Mouse (Mus musculus) T-helper 1 cell (primary cell): ENCODE results near the gene Wwtr1.

ENCODE experiments used
- in situ Hi-C: fragments of 300-600 bp; cut with MboI, MseI; formaldehyde crosslinking; loops from one replicate; pipeline ENCODE4 v1.15.1; 2025; ENCODE audit warnings: high pct_unique_total_duplicates

Gene Wwtr1

DNA sequence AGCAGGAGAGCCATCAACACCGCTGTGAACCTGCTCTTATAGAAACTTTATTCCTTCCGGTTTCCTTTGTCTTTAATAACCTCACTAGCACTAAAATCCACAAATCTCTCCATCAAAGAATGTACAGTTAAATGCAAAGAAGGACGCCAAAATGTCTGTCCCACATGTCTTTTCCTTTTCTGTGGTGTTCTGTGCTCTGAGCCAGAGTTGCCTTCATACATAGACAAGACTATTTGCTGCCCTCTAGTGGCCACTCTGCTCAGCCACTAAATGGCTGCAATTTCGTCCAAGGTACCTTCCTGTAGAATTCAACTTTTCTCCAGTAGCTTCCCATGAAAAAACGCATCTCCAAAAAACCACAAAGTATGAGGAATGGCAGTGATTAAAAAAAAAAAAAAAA, 127.3 kb downstream of the Wwtr1 start:
- in situ Hi-C loops = no loop called here

DNA sequence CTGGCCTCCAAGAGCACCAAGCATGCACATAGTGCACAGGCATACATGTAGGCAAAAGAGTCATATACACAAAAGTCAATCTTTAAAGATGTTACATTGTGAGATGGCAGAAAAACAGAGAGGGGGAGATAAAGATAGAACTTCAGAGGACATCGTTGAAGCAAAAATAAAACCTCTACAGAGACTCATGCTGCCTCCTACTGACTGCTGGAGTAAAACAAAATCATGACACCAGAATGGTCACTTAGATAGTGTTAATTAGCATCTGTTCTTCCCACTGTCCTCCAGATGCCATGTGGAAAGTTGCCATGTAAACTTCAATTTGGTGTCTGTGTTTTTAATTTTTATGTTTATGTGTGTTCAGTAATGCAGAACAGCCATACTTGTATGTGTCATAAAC, 127.8 kb downstream of the Wwtr1 start:
- in situ Hi-C loops = no loop called here

DNA sequence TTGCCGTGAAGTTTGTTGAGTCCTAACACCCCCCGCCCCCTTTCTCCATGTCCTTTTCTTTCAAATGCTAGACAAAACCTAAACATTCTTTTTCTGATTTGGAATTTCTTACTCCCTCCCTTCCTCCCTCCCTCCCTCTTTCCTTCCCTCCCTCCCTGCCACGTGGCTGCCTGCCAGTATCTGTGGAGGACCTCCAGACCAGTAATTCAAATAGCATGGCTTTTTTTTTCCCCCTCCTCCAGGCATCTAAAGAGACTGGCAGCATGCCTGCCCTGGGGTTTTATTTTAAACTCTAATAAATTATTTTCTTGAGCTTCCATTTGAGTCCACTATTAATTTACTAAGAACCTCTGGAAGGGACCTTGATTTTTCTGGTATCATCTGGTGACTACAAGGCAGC, 130.0 kb downstream of the Wwtr1 start:
- in situ Hi-C loops = no loop called here

DNA sequence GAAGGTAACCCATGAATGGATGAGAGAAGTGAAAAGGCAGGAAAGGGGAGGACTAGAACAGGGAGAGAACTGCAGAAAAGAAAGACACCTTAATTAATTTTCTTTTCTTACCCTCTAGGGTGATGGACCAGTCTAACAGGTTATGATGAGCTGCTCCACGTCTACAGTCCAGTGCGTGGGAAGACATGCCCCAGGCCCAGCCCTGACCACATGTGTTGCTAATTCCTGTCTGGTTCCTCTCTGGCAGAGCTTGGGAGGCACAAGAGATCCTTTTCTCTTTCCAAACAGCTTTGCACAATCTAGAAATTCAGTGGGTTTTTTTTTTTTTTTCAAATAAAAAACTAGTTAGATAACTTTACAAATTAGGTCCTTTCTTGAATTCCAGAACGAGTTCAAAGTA, 134.8 kb downstream of the Wwtr1 start:
- in situ Hi-C loops = no loop called here

DNA sequence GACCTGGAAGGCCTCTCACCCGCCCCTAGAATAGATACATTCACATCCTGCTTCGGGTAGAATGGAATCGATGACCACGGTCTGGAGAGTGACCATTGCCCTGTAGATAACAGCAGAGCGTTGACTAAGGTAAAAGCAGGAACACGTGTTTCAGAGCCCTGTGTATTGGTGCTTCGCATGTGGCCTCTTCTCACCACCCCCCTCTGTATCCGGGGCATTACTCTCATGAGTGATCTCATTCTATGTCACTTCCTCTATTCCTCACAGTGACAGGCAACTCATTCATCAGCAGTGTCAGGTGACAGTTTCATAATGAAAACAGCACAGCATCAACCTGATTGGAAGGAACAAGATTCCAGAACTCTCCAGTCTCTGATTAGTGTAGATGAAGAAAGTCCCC, 140.3 kb downstream of the Wwtr1 start:
- in situ Hi-C loops = no loop called here

DNA sequence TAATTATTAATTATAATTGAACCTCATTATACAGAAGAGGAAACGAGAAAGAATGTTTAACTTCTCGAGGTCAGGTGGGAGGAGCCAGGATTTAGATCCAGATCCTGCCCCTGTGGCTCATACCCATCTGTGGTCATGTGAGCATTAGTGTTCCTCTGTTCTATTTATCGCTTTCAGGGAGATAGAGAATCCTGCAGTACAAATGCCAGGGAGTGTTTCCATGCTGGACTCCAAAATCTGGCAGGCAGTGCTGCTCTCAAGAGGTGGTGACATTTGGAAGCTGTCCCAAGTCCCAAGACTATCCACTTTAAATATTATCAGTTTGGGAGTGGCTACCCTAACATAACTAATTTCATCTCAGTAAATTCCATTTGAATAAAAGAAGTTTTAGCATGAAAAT, 144.0 kb downstream of the Wwtr1 start:
- in situ Hi-C loops = no loop called here

DNA sequence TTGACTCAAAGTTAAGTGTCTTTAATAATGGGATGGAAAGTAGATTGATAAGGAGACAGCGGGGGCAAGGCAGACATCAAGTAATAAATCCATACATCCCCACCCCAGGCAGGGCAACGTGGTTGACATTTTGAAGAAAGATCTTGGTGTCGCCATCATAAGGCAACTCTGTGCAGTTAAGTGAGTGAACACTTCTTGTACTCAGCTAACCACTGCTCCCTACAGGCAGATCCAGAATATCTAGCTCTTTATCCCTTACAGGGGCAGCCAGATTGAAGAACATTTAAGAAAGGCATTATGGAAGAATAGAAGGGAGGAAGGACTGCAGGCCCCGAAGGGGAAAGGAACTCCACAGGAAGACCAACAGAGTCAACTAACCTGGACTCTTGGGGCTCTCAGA, 146.2 kb downstream of the Wwtr1 start:
- in situ Hi-C loops = no loop called here

DNA sequence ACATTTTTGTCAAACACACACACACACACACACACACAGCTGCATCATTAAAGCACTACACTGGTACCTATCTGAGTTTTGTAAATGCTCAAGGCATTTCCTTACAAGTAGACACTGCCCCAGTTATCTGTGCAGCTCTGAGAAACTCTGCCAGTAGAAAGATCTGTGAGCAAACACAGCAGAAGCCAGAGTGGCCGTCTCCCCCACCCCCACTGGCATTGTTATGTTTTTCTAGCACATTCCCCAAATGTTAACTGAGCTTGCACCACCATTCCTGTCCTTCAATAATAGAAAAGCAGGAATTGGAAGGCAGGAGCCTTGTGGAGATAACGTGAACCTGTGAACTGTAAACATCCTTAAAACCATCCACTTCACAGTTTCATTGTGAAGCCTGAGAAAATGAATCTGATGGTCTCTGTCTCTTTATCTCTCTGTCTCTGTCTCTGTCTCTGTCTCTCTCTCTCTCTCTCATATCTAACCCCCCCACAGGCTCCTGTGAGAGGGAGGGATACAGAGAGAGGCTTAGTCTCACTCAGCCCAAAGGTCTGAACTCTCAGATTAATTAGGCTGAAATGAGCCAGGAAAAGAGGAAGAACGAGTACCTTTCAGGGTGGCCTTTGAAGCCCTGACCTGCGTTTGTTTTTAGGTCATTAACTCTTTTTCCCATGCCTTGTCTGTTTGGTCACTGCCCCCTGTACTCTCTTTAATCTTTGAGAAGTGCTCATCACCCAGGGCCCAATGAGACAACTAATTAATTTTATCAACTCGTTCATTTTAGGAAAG, 146.8 kb downstream of the Wwtr1 start:
- in situ Hi-C loops = no loop called here

DNA sequence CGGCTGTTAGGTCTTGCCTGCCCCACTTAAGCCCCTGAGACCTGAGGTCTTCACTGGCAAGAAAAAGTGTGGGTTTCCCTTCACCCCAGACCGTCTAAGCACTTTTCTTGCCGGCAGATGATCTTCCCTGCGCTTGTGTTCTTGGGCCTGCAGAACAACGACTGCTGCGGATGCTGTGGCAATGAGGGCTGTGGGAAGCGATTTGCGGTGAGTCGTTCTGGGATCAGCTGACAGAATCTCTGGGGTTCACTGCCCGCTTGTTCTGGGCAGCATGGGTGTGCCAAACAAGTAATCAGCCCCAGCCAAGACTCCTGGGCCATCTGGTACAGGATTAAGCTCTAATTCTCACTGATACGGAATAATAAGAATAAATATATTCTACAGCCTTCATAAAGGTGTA, 149.4 kb downstream of the Wwtr1 start:
- in situ Hi-C loops = no loop called here

DNA sequence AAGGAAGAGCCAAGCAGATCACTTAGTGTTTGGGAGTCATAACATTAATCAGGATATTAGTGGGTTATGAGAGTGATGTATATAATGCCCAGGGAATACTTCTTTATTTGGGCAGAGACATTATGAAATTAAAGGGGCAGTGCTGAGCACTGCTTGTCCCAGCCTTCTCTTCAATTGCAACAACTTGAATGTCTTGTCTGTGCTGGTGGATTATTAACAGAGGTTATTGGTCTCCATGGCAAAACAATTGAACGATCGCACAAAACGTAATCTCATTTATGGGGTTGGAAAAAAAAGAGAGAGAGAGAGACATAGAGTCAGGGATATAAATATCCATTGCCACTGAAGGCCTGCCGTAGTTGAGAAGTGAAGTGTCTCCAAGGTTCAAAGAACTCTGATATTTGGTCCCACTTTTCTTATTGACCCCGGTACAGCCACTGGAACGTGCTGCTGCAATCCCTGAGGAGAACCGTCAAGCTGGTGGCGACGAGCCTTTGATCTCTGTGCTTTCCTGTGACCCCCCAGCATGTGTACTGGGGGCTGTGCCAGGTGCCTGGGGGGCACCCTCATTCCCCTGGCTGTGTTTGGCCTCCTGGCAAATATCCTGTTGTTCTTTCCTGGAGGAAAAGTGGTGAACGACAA, 150.5 kb downstream of the Wwtr1 start, which contains the start of gene Tm4sf4:
TSS of gene Tm4sf4 (plus strand) at position 226 of the 642 bp plus-strand sequence.
- in situ Hi-C loops = no loop called here

DNA sequence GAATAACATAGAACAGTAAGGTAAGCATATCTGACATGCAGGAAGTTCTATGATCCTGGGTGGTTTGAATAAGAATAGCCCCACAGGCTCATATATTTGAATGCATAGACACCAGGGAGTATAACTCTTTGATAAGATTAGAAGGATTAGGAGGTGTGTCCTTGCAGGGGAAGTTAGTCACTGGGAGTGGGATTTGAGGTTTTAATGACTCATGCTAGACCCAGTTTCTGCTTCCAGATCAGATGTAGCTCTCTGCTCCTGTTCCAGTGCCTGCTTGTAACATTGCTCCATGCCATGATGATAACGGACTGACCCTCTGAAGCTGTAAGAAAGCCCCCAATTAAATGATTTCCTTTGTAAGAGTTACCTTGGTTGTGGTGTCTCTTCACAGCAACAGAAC, 155.1 kb downstream of the Wwtr1 start:
- in situ Hi-C loops = loop anchor here (25.0 kb wide), 1 partner anchor 1383 kb away; no protein-coding TSS in a partner anchor

DNA sequence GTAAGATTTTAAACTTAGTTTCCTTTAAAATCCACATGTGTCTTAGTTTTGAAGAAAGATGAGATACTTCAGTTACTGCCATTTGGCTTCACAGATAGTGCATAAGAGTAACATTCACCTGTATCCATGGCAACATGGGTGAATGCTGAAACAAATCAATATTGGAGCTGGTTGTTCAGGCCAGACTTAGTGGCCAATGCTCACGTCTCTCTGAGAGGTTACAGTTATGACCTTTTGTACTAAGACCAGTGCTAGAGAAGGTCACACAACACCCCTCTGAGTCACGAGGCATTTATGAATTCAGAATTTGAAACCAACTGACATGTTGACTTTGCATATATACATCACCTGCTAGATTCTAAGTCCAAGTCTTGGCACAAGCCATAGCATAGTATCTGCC, 155.5 kb downstream of the Wwtr1 start:
- in situ Hi-C loops = loop anchor here (25.0 kb wide), 1 partner anchor 1383 kb away; no protein-coding TSS in a partner anchor

DNA sequence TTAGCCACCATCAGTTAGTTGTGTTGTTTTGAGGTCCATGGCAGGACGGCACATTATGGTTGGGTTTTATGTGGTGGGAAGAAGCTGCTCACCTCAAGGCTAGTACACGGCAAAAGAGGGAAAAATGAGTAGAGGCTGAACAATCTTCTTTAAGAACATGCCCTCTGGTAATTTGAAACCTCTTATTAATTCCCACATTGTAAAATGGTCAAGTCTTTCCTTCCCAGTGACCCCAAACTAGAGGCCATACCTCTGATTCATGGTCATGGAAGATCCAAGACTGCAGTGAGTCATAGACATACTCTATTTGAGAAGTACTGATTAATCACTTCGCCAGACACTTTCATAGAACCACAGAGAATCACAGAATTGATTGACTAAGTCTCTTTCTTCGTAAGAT, 164.2 kb downstream of the Wwtr1 start:
- in situ Hi-C loops = loop anchor here (25.0 kb wide), 1 partner anchor 1374 kb away; no protein-coding TSS in a partner anchor
